Mouse (Mus musculus) liver, postnatal 0 days (tissue): ENCODE data around the gene Clp1. TPM values are rescaled to one million over a fixed set of nuclear protein-coding genes. Genes with fewer than 3 reads are reported as not detected.

Experiments
- ATAC-seq: fragments of 200-750 bp; cut with Nextera tagmentation; 2 replicates; pipeline ENCODE4 v1.8.0; 2017; ENCODE audit warnings: mild to moderate bottlenecking, moderate library complexity
- DNase-seq: peaks from one replicate; pipeline ENCODE4 v3.0.0-alpha.2; 2016
- H3K27ac ChIP-seq: fragments of 300-500 bp; sonication (generic); 2 replicates; pipeline ENCODE4 v1.5.1; 2014; ENCODE audit warnings: antibody characterized with exemption, moderate library complexity, mild to moderate bottlenecking, low read depth
- H3K27me3 ChIP-seq: fragments of 300-500 bp; sonication (generic); 2 replicates; pipeline ENCODE4 v1.6.1; 2014; ENCODE audit warnings: low read length, control low read depth, mixed read lengths; ENCODE audit not compliant: insufficient read depth
- H3K36me3 ChIP-seq: fragments of 300-500 bp; sonication (generic); replicated peaks from 2 replicates; pipeline ENCODE4 v1.6.1; 2014; ENCODE audit warnings: mild to moderate bottlenecking, control low read depth, low read length, moderate library complexity, mixed read lengths; ENCODE audit not compliant: insufficient read depth
- H3K4me1 ChIP-seq: fragments of 300-500 bp; sonication (generic); 2 replicates; pipeline ENCODE4 v1.6.1; 2014; ENCODE audit warnings: antibody characterized with exemption, mild to moderate bottlenecking, control low read depth; ENCODE audit not compliant: insufficient read depth
- H3K4me2 ChIP-seq: fragments of 300-500 bp; sonication (generic); 2 replicates; pipeline ENCODE4 v1.6.1; 2014; ENCODE audit warnings: low read depth, mild to moderate bottlenecking, low read length, moderate library complexity, mixed read lengths
- H3K4me3 ChIP-seq: fragments of 300-500 bp; sonication (generic); 2 replicates; pipeline ENCODE4 v1.5.1; 2014; ENCODE audit warnings: low read depth, low read length
- H3K9ac ChIP-seq: fragments of 300-500 bp; sonication (generic); replicated peaks from 2 replicates; pipeline ENCODE4 v1.6.1; 2014; ENCODE audit warnings: mild to moderate bottlenecking, moderate library complexity
- H3K9me3 ChIP-seq: fragments of 300-500 bp; sonication (generic); 2 replicates; pipeline ENCODE4 v1.6.1; 2016; ENCODE audit warnings: mild to moderate bottlenecking, control low read depth, low read length, mixed read lengths
- CTCF ChIP-seq: sonication (generic); IDR thresholded peaks from 2 replicates; pipeline ENCODE4 v1.5.1; 2016; ENCODE audit warnings: antibody characterized with exemption, low read depth
- EP300 ChIP-seq: IDR thresholded peaks from 2 replicates; pipeline ENCODE4 v1.6.1; 2016; ENCODE audit warnings: antibody characterized with exemption, low read depth, mild to moderate bottlenecking
- WGBS: fragments of 180-500 bp; shearing (Covaris S2); extraction: QIAGEN DNeasy Blood & Tissue Kit; methylation state at CpG from one replicate; pipeline ENCODE4 v1.1.7; 2014; ENCODE audit not compliant: insufficient replicate concordance; 5-methylcytosine and 5-hydroxymethylcytosine counted together
- polyA plus RNA-seq: library from polyadenylated mRNA; unstranded; fragments of >200 nt; fragmentation: Nextera tagmentation; extraction: Ambion mirVana; gene quantifications from 2 replicates; pipeline ENCODE4 v1.2.1, GENCODE M21; 2015

The Clp1 gene
- polyA plus RNA-seq, 1 experiment from 2014 or later: 32.1 TPM

DNA sequence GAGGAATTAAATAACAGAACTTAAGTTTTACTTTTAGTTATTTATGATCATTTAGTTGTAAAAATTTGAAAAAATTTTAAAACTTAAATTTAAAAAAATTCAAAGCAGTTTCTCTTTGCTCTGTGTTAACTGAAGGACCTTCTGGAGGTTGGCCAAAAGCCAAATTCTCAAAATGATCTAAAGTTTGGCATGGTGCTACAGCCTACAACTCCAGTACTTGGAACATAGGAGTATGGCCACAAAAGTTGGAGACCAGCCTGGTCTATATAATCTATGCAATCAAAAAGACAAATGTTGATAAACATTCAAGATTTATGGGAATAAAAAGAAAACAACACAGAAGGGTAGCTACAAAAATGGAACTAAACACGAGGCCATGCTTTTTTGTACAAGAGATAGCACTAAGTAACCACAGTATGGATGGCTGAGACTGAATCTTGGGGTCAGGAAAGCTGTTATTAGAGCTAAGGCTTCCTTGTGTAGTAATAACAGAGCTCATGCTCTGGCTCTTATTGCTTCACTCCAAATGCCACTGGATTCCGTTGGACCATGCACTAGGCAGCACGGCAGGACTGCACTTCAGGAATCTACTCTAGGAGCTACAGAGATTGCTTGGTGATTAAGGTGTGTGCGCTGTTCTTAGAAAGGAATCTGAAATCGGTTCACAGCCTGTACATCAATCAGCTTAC, 32.0 kb downstream of the Clp1 start:
- no peak overlapping the region for H3K9ac ChIP-seq
- no peak overlapping the region for H3K4me2 ChIP-seq
- WGBS: 86% methylated on average over 5 of the region's 5 CpGs
- DNase-seq: no peak
- no peaks in the 10 kb centered on the region for H3K27me3 ChIP-seq
- ATAC-seq: no peak
- no peaks in the 10 kb centered on the region for H3K9me3 ChIP-seq
- no peak overlapping the region for H3K4me3 ChIP-seq
- TF ChIP-seq CTCF: no peak
- TF ChIP-seq EP300: no peak
- H3K27ac ChIP-seq: no peak overlapping the region
- no peaks in the 10 kb centered on the region for H3K4me1 ChIP-seq
- H3K36me3 ChIP-seq: peaks cover 65% of the 10 kb centered on the region

DNA sequence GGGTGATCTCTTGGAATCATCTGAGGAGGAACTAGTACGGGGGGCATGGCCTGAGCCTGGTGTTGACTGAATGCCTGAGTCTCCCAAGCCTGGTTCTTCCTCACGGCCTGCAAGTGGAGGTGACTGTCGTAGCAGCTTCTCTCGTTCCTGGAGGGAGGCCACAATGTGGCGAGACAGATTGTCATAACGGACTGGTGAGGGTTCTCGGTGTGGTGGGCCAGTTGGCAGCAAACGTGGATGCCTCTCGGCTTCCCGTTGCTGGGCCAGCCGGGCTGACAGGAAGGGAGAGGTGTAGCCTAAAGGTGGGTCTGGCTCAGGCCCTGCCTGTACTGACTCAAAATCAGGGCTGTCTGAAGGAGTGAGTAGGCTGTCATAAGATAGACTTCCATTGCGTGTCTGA, 37.1 kb downstream of the Clp1 start:
- Histone ChIP-seq H3K9me3 (no peaks in the 10 kb centered on the region), H3K4me2 (no peak overlapping the region), H3K36me3 (peaks cover 84% of the 10 kb centered on the region), H3K9ac (no peak overlapping the region), H3K27me3 (no peaks in the 10 kb centered on the region), H3K4me1 (no peaks in the 10 kb centered on the region), H3K27ac (no peak overlapping the region), H3K4me3 (no peak overlapping the region)
- TF ChIP-seq CTCF: no peak
- TF ChIP-seq EP300: no peak
- DNase-seq (no peak), ATAC-seq (no peak)
- 88% methylated on average over 12 of the region's 12 CpGs for WGBS

DNA sequence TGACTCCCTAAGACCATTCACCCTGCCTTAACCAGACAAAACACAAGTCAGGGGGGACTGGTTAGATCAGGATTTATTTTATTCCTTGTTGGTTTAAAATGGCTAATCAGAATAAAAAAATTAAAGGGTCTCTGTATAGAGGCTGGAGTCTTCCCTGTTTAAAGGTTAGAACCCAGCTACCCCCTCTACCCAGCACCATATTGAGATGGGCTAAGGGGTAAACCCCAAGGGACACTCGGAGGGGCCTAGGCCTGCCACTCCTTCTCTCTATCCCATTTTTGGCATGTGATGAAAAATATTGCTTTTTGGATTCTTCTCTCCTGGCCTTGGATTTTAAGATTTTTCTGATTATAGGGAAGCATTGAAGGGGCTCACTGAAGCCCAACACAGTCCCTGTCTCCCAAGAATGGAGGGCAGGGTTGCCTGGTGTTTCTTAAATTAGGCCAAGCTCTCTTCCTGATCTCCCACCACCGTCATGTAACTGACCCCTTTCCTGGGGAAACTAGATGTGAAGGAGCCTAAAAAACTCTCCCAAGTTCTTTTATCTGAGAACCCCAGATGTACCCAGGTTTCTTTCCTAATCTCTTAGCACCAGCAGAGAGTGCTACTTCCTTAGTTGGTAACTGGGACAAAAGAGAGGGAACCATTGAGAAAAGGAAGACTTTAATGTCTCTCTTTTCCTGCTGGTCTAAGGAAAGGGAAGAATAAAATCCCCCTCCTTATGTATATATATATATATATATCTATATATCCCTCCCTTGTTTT, 38.9 kb downstream of the Clp1 start:
- peaks cover 73% of the 10 kb centered on the region for H3K36me3 ChIP-seq

GRCm38 (mm10) chr2:84682605-84683183, 44.5 kb downstream of the Clp1 start:
- WGBS: 42% methylated on average over 6 of the region's 6 CpGs
- H3K27ac ChIP-seq: peak overlapping the region; percentile 94
- peak overlapping the region; percentile 40 for H3K9ac ChIP-seq
- ATAC-seq (0 out of 2 replicates have a peak, but pooled peaks have one; percentile 8), DNase-seq (peak; percentile 20)
- H3K4me1 ChIP-seq: peaks cover 9% of the 10 kb centered on the region
- peak overlapping the region; percentile 57 for H3K4me2 ChIP-seq
- H3K4me3 ChIP-seq: peak overlapping the region; percentile 14; the same call in 1 of the 2 replicates
- H3K9me3 ChIP-seq: no peaks in the 10 kb centered on the region
- peaks cover 26% of the 10 kb centered on the region for H3K36me3 ChIP-seq
- H3K27me3 ChIP-seq: no peaks in the 10 kb centered on the region
- TF ChIP-seq CTCF: no peak
- TF ChIP-seq EP300: peak; percentile 87

More for the DNA sequence above, 38.9 kb downstream of the Clp1 start:
- DNase-seq (no peak), ATAC-seq (no peak)
- no peak overlapping the region for H3K4me3 ChIP-seq
- no peaks in the 10 kb centered on the region for H3K9me3 ChIP-seq
- no peaks in the 10 kb centered on the region for H3K27me3 ChIP-seq
- no peak for TF ChIP-seq CTCF
- TF ChIP-seq EP300: 0 out of 2 replicates have a peak, but pooled peaks have one; percentile 29
- H3K9ac ChIP-seq: no peak overlapping the region
- H3K4me2 ChIP-seq: no peak overlapping the region
- no peak overlapping the region for H3K27ac ChIP-seq
- WGBS: 69% methylated on average over 2 of the region's 2 CpGs
- 0 out of 2 replicates have a peak, but pooled peaks cover 3% of the 10 kb centered on the region for H3K4me1 ChIP-seq

DNA sequence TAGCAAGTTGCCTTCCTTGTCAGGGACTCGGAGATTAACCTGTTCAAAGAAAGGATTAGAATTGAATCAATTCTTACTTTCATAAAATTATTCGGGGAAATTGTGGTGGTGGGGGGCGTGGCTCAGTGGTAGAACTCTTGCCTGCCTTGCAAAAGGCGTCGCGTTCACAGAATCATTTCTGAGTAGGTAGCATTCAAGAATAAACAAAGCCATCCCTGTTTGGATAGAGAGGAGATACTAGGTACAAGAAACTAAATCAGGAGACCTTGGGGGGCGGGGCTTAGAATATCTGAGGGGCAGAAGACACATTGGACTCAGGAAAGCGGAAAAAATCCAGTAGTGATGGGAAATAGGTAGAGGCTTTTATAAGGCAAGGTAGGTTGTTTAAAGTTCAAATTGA, 48.1 kb downstream of the Clp1 start, which contains the start of gene Tmx2:
Gene Tmx2, minus strand, starts transcription at position 125 of the 400 bp plus-strand sequence.
- H3K4me1 ChIP-seq: peaks cover 22% of the 10 kb centered on the region
- peak within 1 kb of the TSS; percentile 88 for H3K4me3 ChIP-seq
- H3K9me3 ChIP-seq: no peaks in the 10 kb centered on the region
- TF ChIP-seq CTCF (no peak), EP300 (no peak)
- ATAC-seq (no peak), DNase-seq (peak; percentile 16)
- peaks cover 22% of the 10 kb centered on the region for H3K36me3 ChIP-seq
- peak within 1 kb of the TSS; percentile 75 for H3K4me2 ChIP-seq
- H3K9ac ChIP-seq: peak within 1 kb of the TSS; percentile 87
- no peaks in the 10 kb centered on the region for H3K27me3 ChIP-seq
- peak within 1 kb of the TSS; percentile 83 for H3K27ac ChIP-seq
- WGBS: 13% methylated on average over 8 of the region's 8 CpGs
